Mouse (Mus musculus): Measurements from ENCODE around the gene Hsd17b12.
A peak's percentile ranks its signal among the peaks of the same experiment; 100 is the strongest.

Gene Hsd17b12

GRCm38 (mm10) chr2:94069482-94069881 lies 88.3 kb downstream of the Hsd17b12 start:
- no peak for DNase-seq (ENCODE audit: low spot score)

GRCm38 (mm10) chr2:94066540-94067135 lies 91.1 kb downstream of the Hsd17b12 start:
- DNase-seq (ENCODE audit: low spot score): no peak

GRCm38 (mm10) chr2:94066120-94066519 lies 91.6 kb downstream of the Hsd17b12 start:
- DNase-seq (ENCODE audit: low spot score): no peak

- no peak for DNase-seq (ENCODE audit: low spot score)
Observed at GRCm38 (mm10) chr2:94062791-94063190, 95.0 kb downstream of the Hsd17b12 start.

- no peak for DNase-seq (ENCODE audit: low spot score)
Observed at GRCm38 (mm10) chr2:94059459-94059858, 98.3 kb downstream of the Hsd17b12 start.

- DNase-seq (ENCODE audit: low spot score): peak; percentile 24
Observed at GRCm38 (mm10) chr2:94054813-94055212, 103.0 kb downstream of the Hsd17b12 start.

- DNase-seq (ENCODE audit: low spot score): no peak
Observed at GRCm38 (mm10) chr2:94051952-94052351, 105.8 kb downstream of the Hsd17b12 start.

GRCm38 (mm10) chr2:94050901-94051300 lies 106.9 kb downstream of the Hsd17b12 start:
- no peak for DNase-seq (ENCODE audit: low spot score)

GRCm38 (mm10) chr2:94049471-94050176 lies 108.1 kb downstream of the Hsd17b12 start:
- DNase-seq (ENCODE audit: low spot score): no peak

GRCm38 (mm10) chr2:94048733-94049470 lies 108.9 kb downstream of the Hsd17b12 start:
- DNase-seq (ENCODE audit: low spot score): no peak

GRCm38 (mm10) chr2:94048271-94048670 lies 109.5 kb downstream of the Hsd17b12 start:
- DNase-seq (ENCODE audit: low spot score): no peak

GRCm38 (mm10) chr2:94045411-94046090 lies 112.2 kb downstream of the Hsd17b12 start:
- DNase-seq (ENCODE audit: low spot score): no peak

GRCm38 (mm10) chr2:94044174-94044573 lies 113.6 kb downstream of the Hsd17b12 start:
- no peak for DNase-seq (ENCODE audit: low spot score)

- no peak for DNase-seq (ENCODE audit: low spot score)
Observed at GRCm38 (mm10) chr2:94043662-94044061, 114.1 kb downstream of the Hsd17b12 start.

- no peak for DNase-seq (ENCODE audit: low spot score)
Observed at GRCm38 (mm10) chr2:94042461-94042860, 115.3 kb downstream of the Hsd17b12 start.

GRCm38 (mm10) chr2:94040391-94041125 lies 117.2 kb downstream of the Hsd17b12 start:
- no peak for DNase-seq (ENCODE audit: low spot score)

GRCm38 (mm10) chr2:94035428-94036331 lies 122.1 kb downstream of the Hsd17b12 start:
- peak; percentile 43 for DNase-seq (ENCODE audit: low spot score)

GRCm38 (mm10) chr2:94030602-94031001 lies 127.2 kb downstream of the Hsd17b12 start:
- no peak for DNase-seq (ENCODE audit: low spot score)

GRCm38 (mm10) chr2:94024637-94025036 lies 133.1 kb downstream of the Hsd17b12 start:
- no peak for DNase-seq (ENCODE audit: low spot score)

Data from c-Kit-positive CD71-positive TER-119-positive erythroid progenitor cells, embryonic 14.5 days (primary cell).